Mouse (Mus musculus) C2C12 (cell line): ENCODE data around the gene Fam50b. TPM values are rescaled to one million over a fixed set of nuclear protein-coding genes. Genes with fewer than 3 reads are reported as not detected.
A peak's percentile ranks its signal among the peaks of the same experiment; 100 is the strongest.

Experiments used
- H3K27me3 ChIP-seq: one replicate; pipeline ENCODE4 v1.6.1; 2011; ENCODE audit not compliant: control insufficient read depth, insufficient read depth, insufficient read length
- H3K36me3 ChIP-seq: one replicate; pipeline ENCODE4 v1.6.1; 2011; ENCODE audit not compliant: control insufficient read depth, insufficient read depth
- H3K4me3 ChIP-seq: one replicate; pipeline ENCODE4 v1.5.1; 2011; ENCODE audit warnings: mild to moderate bottlenecking, control low read depth; ENCODE audit not compliant: poor library complexity, insufficient read depth, severe bottlenecking
- H3K79me2 ChIP-seq: one replicate; pipeline ENCODE4 v1.6.1; 2011; ENCODE audit not compliant: control insufficient read depth, insufficient read depth
- H3K79me3 ChIP-seq: one replicate; pipeline ENCODE4 v1.6.1; 2011; ENCODE audit warnings: low read depth, control low read depth
- H3ac ChIP-seq: one replicate; pipeline ENCODE3; 2011; ENCODE audit warnings: low read depth; ENCODE audit not compliant: control insufficient read depth, insufficient read length
- CEBPB ChIP-seq: IDR thresholded peaks from one replicate; pipeline ENCODE4 v1.6.1; 2011; ENCODE audit warnings: low read depth, mild to moderate bottlenecking, control low read depth, moderate library complexity
- CTCF ChIP-seq: IDR thresholded peaks from one replicate; pipeline ENCODE4 v1.5.1; 2011; ENCODE audit not compliant: control insufficient read depth, insufficient read depth, insufficient read length
- FOSL1 ChIP-seq: IDR thresholded peaks from one replicate; pipeline ENCODE4 v1.8.0; 2011; ENCODE audit warnings: mild to moderate bottlenecking, low read length; ENCODE audit not compliant: poor library complexity, insufficient read depth, severe bottlenecking
- MAX ChIP-seq: IDR thresholded peaks from one replicate; pipeline ENCODE4 v1.6.1; 2011; ENCODE audit warnings: mild to moderate bottlenecking, control low read depth
- MYOD1 ChIP-seq: IDR thresholded peaks from one replicate; pipeline ENCODE4 v1.6.1; 2011; ENCODE audit warnings: low read depth; ENCODE audit not compliant: control insufficient read depth, insufficient read length
- MYOG ChIP-seq: IDR thresholded peaks from one replicate; pipeline ENCODE4 v1.6.1; 2011; ENCODE audit not compliant: control insufficient read depth, insufficient read length; ENCODE audit errors: extremely low read depth
- USF1 ChIP-seq: IDR thresholded peaks from one replicate; pipeline ENCODE4 v1.6.1; 2011; ENCODE audit warnings: low read depth, mild to moderate bottlenecking, control low read depth, moderate library complexity
- polyA plus RNA-seq: library from polyadenylated mRNA; unstranded; fragments of >200 nt; fragmentation: generic; extraction: Trizol; gene quantifications from one replicate; pipeline ENCODE4 v1.2.1, GENCODE M21; 2012; ENCODE audit warnings: missing spikeins

Gene Fam50b
- polyA plus RNA-seq, 1 experiment: not detected

- Histone ChIP-seq H3K79me3 (no peaks in the 10 kb centered on the region), H3K36me3 (no peaks in the 10 kb centered on the region), H3ac (no peak overlapping the region), H3K4me3 (no peak overlapping the region), H3K79me2 (no peaks in the 10 kb centered on the region), H3K27me3 (no peaks in the 10 kb centered on the region)
- no peak for TF ChIP-seq CEBPB
- no peak for TF ChIP-seq MYOG
- TF ChIP-seq MYOD1: no peak
- TF ChIP-seq USF1: no peak
- TF ChIP-seq FOSL1: no peak
- no peak for TF ChIP-seq CTCF
- TF ChIP-seq MAX: no peak
Observed at GRCm38 (mm10) chr13:34786634-34787033, 52.0 kb downstream of the Fam50b start.

DNA sequence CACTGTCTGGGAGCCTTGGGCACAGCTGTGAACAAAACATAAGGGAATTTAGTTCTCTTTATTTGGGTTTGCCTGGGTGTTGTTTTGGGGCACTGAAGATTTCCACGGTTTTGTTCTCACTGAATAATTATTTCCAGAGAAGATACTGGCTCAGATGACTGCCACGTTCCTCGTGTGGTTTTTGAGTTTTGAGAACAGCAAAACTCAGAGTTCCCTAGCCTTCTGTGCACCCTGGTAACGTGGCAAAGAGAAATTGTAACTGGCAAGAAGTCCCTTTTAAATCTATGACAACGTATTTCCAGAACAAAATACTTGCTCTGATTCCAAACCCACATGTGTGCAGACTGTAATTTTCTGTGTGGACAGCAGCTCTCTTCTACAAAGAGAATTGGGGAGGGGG lies 52.9 kb downstream of the Fam50b start:
- Histone ChIP-seq H3K4me3 (no peak overlapping the region), H3K36me3 (no peaks in the 10 kb centered on the region), H3K79me3 (no peaks in the 10 kb centered on the region), H3K79me2 (no peaks in the 10 kb centered on the region), H3ac (no peak overlapping the region), H3K27me3 (no peaks in the 10 kb centered on the region)
- no peak for TF ChIP-seq FOSL1
- no peak for TF ChIP-seq MYOD1
- no peak for TF ChIP-seq USF1
- no peak for TF ChIP-seq MAX
- no peak for TF ChIP-seq CTCF
- TF ChIP-seq MYOG: no peak
- TF ChIP-seq CEBPB: no peak

- H3ac ChIP-seq: no peak overlapping the region
- H3K4me3 ChIP-seq: no peak overlapping the region
- no peaks in the 10 kb centered on the region for H3K79me3 ChIP-seq
- no peaks in the 10 kb centered on the region for H3K27me3 ChIP-seq
- no peaks in the 10 kb centered on the region for H3K79me2 ChIP-seq
- TF ChIP-seq USF1: peak; percentile 78
- peak; percentile 70 for TF ChIP-seq CEBPB
- TF ChIP-seq MYOD1: peak; percentile 54
- no peak for TF ChIP-seq MAX
- no peaks in the 10 kb centered on the region for H3K36me3 ChIP-seq
Observed at GRCm38 (mm10) chr13:34789176-34789818, 54.6 kb downstream of the Fam50b start.

DNA sequence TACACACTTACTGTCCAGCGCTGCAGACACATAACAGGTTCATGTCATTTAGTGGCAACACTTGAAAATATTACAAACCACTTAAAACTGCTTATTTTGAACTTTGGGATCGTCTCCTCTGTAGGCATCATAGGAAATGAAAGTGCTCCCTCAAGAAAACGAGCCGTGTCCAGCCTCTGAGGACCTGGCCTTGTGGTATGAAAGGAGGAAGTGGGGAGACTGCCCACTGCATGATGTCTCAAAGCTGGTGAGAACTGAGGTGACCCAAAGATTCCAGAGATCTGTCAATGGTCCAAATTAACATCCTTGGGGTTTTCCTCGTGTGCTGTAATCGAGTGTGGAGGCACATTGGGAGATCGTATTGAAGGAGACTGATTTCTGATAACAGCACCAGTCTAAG lies 58.4 kb downstream of the Fam50b start:
- TF ChIP-seq USF1 (no peak), MYOD1 (no peak), MAX (no peak), FOSL1 (no peak), MYOG (no peak), CTCF (no peak), CEBPB (no peak)
- no peaks in the 10 kb centered on the region for H3K36me3 ChIP-seq
- no peaks in the 10 kb centered on the region for H3K79me2 ChIP-seq
- H3K79me3 ChIP-seq: no peaks in the 10 kb centered on the region
- H3K27me3 ChIP-seq: no peaks in the 10 kb centered on the region
- no peak overlapping the region for H3K4me3 ChIP-seq
- no peak overlapping the region for H3ac ChIP-seq

DNA sequence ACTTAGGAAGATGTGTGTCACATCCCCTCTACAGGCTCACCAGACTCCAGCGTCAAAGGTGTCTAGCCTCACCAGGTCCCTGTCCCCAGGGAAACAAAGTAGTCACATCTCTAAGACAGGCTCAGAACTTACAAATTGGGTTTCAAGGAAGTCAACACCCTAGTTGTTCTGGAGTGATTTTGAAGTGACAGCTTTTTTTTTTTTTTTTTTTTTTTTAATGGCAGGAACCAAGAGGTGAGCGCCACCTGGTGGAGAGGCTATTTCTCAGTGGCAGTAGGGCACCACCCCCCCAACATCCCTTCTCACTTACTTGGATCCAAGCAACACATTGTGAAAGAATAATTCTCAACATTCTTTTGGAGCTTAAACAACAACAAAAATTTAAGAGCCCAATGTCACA lies 59.2 kb downstream of the Fam50b start:
- TF ChIP-seq USF1 (no peak), CEBPB (no peak), CTCF (peak; percentile 42), MAX (no peak), MYOD1 (no peak), FOSL1 (no peak)
- Histone ChIP-seq H3K79me3 (no peaks in the 10 kb centered on the region), H3K4me3 (no peak overlapping the region)

GRCm38 (mm10) chr13:34794426-34794825 lies 59.8 kb downstream of the Fam50b start:
- H3K79me3 ChIP-seq: no peaks in the 10 kb centered on the region
- H3K79me2 ChIP-seq: no peaks in the 10 kb centered on the region
- H3ac ChIP-seq: no peak overlapping the region
- TF ChIP-seq USF1 (no peak), FOSL1 (no peak), MYOG (no peak), MYOD1 (no peak), CTCF (no peak), MAX (no peak), CEBPB (no peak)
- no peaks in the 10 kb centered on the region for H3K36me3 ChIP-seq
- H3K27me3 ChIP-seq: no peaks in the 10 kb centered on the region
- no peak overlapping the region for H3K4me3 ChIP-seq

More for the DNA sequence above, 59.2 kb downstream of the Fam50b start:
- H3ac ChIP-seq: no peak overlapping the region
- no peaks in the 10 kb centered on the region for H3K36me3 ChIP-seq
- no peaks in the 10 kb centered on the region for H3K79me2 ChIP-seq
- H3K27me3 ChIP-seq: no peaks in the 10 kb centered on the region

Other genes with a start within 250 kb of the Fam50b start
- gene Pxdc1, start 81.4 kb upstream of the Fam50b start, polyA plus RNA-seq: 29.7 TPM
- 8.5 TPM for gene Prpf4b, start 140.5 kb downstream of the Fam50b start, polyA plus RNA-seq
- not detected for gene Fam217a, start 189.5 kb downstream of the Fam50b start, polyA plus RNA-seq
- gene 4933417A18Rik, start 189.6 kb downstream of the Fam50b start, polyA plus RNA-seq: not detected
- gene Eci3, start 229.0 kb downstream of the Fam50b start, polyA plus RNA-seq: not detected